Mouse (Mus musculus) myocyte (in vitro differentiated cells): ENCODE results near the gene Uts2r.

Experiments used
- E2F4 ChIP-seq: IDR thresholded peaks from one replicate; pipeline ENCODE4 v1.6.1; 2011; ENCODE audit warnings: mild to moderate bottlenecking, control low read depth, moderate library complexity; ENCODE audit not compliant: insufficient read depth
- MAX ChIP-seq: IDR thresholded peaks from one replicate; pipeline ENCODE4 v1.6.1; 2011; ENCODE audit warnings: low read depth, mild to moderate bottlenecking, control low read depth
- MYOD1 ChIP-seq, 3 experiments: IDR thresholded peaks; one replicate each; pipeline ENCODE4 v1.6.1; 2011; ENCODE audit warnings: control low read depth in 2 of 3, low read depth in 2 of 3, mild to moderate bottlenecking in 2 of 3, moderate library complexity in 1 of 3; ENCODE audit not compliant: insufficient read length in 2 of 3, control insufficient read depth in 1 of 3
- MYOG ChIP-seq, 3 experiments: IDR thresholded peaks; one replicate each; pipeline ENCODE4 v1.6.1; 2011; ENCODE audit warnings: control low read depth in 2 of 3, low read depth in 2 of 3, mild to moderate bottlenecking in 2 of 3; ENCODE audit not compliant: insufficient read length in 2 of 3, control insufficient read depth in 1 of 3, insufficient read depth in 1 of 3
- POLR2A ChIP-seq: IDR thresholded peaks from one replicate; pipeline ENCODE4 v1.6.1; 2011; ENCODE audit warnings: low read depth, mild to moderate bottlenecking, control low read depth, moderate library complexity; ENCODE audit not compliant: insufficient read length
- POLR2AphosphoS2 ChIP-seq: IDR thresholded peaks from one replicate; pipeline ENCODE4 v1.6.1; 2011; ENCODE audit warnings: low read depth, control low read depth; ENCODE audit not compliant: insufficient read length
- TCF12 ChIP-seq: IDR thresholded peaks from one replicate; pipeline ENCODE4 v1.6.1; 2011; ENCODE audit warnings: mild to moderate bottlenecking, control low read depth; ENCODE audit not compliant: poor library complexity, insufficient read depth, severe bottlenecking
- TCF3 ChIP-seq: IDR thresholded peaks from one replicate; pipeline ENCODE4 v1.6.1; 2011; ENCODE audit warnings: low read depth, control low read depth; ENCODE audit not compliant: insufficient read length
- USF1 ChIP-seq: IDR thresholded peaks from one replicate; pipeline ENCODE4 v1.6.1; 2011; ENCODE audit warnings: low read depth, mild to moderate bottlenecking, control low read depth, moderate library complexity

GRCm38 (mm10) chr11:121159971-121160370 is at the start of gene Uts2r:
- TF ChIP-seq POLR2A (no peak), TCF3 (no peak), USF1 (no peak), POLR2AphosphoS2 (no peak), TCF12 (no peak), E2F4 (no peak), MAX (no peak), MYOD1 (IDR thresholded peaks at IDR 0.05; ENCODE audit: control insufficient read depth in 1 of 3, insufficient read length in 2 of 3, low read depth in 2 of 3) (no peak), MYOG (IDR thresholded peaks at IDR 0.05; ENCODE audit: control insufficient read depth in 1 of 3, insufficient read depth in 1 of 3, insufficient read length in 2 of 3, low read depth in 2 of 3) (no peak)
